Mouse (Mus musculus): ENCODE results near the gene Tjp3.
"Not testable (repeated sequence)": the region's sequence is repeated elsewhere in the genome, so short reads cannot be mapped to it uniquely, and the experiment has no call there.

The Tjp3 gene

GRCm38 (mm10) chr10:81230438-81231332 lies 60.7 kb downstream of the Tjp3 start, which contains the start of gene Atcay:
Gene Atcay, minus strand, starts transcription at chr10:81230833.
- no peak for DNase-seq

- no peak for DNase-seq
These were observed 61.5 kb downstream of the Tjp3 start for GRCm38 (mm10) chr10:81229735-81230437.

- DNase-seq = not testable (repeated sequence)
These were observed 67.7 kb downstream of the Tjp3 start for GRCm38 (mm10) chr10:81223731-81224130.
